Mouse (Mus musculus) left cerebral cortex, postnatal 10 days (tissue): ENCODE results near the gene Pgap3. TPM values are rescaled to one million over a fixed set of nuclear protein-coding genes. Genes with fewer than 3 reads are reported as not detected.

Experiments used
- DNase-seq, 2 experiments: peaks; one replicate each; pipeline ENCODE4 v3.0.0; 2021 to 2022; ENCODE audit warnings: low spot score in 2 of 2, mixed read lengths in 1 of 2; ENCODE audit errors: extremely low spot score in 1 of 2
- intact Hi-C: fragments of 180-260 bp; cut with DNase I; formaldehyde crosslinking; loops from one replicate; pipeline ENCODE4 v1.15.1; 2025
- total RNA-seq, 2 experiments: library from RNA; stranded (reverse); gene quantifications; 2 replicates each; pipeline ENCODE4 v1.2.3; 2021

Gene Pgap3
- total RNA-seq = 10 to 100 TPM in 1 of 2 experiments, 1 to 10 TPM in 1; 8.6 to 10.1 TPM

GRCm38 (mm10) chr11:98400161-98400726 lies at the start of gene Pgap3:
Pgap3 (minus strand) TSS chr11:98400490.
- intact Hi-C loops = no loop called here
- peak; percentile 85 to 92 for DNase-seq

DNA sequence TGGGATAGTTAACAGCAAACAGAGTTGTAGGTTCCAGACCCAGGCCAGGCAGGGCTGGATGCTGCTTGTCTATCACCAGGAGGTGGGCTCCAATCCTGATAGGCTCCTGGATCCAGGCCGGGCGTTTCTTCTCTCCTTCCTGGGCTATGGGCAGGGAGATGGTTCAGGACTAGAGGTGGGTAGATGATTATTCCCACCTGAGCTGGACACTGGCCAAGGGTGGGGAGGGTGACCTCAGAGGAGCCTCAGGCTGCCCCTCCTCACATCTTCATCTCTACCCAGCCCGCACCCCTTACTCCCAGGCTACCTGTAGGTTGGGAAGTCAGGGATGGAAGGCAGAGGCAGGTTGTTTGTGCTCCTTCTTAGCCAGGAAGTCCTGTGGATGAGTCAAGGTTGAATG lies 49.1 kb upstream of the Pgap3 start:
- no peak for DNase-seq
- intact Hi-C loops = no loop called here

DNA sequence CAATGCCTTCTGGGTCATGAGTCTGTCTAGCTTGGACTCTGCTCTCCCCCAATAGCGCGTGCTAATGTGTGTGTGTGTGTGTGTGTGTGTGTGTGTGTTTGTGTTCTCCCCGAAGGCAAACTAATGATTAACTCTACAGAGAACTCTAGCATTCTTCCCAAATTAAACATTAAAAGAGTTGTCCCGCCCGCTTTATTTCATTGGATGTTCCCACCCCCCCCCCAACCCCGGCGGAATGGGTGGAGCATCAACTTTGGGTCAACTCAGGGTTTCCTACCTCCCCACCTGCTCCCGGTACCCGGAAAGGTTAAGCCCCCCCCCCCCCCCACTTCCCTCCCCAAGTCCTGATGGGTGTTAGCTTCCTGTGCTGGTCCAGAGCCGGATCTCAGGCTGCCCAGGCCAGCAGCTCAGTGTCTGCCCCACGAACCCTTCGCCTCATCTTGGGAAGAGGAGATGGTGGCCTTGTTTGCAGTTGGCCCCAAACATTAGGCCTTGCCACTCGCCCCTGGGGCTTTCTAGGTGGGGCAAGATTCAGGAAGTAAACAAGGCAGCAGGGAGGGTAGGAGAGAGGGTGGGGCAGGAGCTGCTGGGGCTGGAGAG lies 48.0 kb upstream of the Pgap3 start:
- DNase-seq = no peak
- intact Hi-C loops = no loop called here

DNA sequence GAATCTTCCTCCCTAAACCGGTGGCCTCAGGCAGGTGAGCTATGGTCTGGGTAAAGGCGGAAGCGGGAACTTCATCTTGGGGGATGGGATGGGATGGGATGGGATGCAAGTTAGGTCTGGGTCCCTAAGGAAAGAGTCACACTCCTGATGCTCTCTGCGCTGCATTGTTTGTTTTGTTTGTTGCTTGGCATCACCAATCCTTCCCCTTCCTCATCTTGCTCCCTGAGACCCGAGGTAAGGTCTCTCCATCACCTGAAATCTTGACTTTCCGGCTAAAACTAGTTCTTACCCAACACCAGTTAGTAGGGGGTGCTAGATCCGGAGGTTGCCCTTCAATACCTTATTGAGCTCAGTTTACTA lies 47.2 kb upstream of the Pgap3 start:
- DNase-seq = no peak
- intact Hi-C loops = no loop called here

- DNase-seq = no peak
- intact Hi-C loops = no loop called here
Measured at GRCm38 (mm10) chr11:98446562-98447474, 46.5 kb upstream of the Pgap3 start.

DNA sequence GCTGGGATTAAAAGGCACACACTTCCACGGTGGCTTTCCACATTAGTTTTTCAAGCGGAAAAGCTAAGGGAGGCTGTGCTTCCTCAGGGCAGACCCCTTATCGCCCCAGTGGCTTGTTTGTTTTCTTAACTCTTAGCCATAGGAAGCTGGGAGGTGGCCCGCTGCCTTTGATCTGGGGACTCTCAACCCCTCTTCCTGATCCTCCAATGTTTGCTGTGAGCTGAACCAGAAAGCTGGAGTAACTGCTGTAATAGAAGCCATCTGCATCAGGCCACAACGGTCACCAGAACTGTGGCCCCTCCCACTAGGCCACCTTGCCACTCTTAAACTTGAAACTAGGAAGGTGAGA lies 45.9 kb upstream of the Pgap3 start, which contains the start of gene Grb7:
TSS of gene Grb7 (plus strand) at position 182 of the 349 bp plus-strand sequence.
- intact Hi-C loops = no loop called here
- no peak for DNase-seq

GRCm38 (mm10) chr11:98445679-98446078 lies 45.4 kb upstream of the Pgap3 start:
- intact Hi-C loops = no loop called here

DNA sequence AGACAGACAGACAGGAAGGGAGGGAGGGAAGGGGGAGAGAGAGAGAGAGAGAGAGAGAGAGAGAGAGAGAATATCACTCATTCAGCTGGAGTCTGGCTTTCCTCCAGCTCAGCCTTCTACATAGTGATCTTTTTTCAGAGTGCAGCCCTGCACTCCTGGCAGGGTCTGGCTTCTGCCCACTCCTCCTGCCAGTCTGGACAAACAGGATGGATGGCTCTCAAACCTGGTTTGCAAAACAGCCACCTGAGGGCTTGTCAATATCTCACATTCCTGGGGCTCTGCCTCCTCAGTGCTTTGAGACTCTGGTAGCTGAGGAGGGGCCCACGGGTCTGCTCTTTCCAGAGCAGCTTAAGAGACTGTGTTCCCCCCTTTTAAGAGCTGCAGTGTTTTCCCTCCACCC lies 44.9 kb upstream of the Pgap3 start:
- no peak for DNase-seq
- intact Hi-C loops = no loop called here

More at GRCm38 (mm10) chr11:98445679-98446078, 45.4 kb upstream of the Pgap3 start:
- DNase-seq = no peak

DNA sequence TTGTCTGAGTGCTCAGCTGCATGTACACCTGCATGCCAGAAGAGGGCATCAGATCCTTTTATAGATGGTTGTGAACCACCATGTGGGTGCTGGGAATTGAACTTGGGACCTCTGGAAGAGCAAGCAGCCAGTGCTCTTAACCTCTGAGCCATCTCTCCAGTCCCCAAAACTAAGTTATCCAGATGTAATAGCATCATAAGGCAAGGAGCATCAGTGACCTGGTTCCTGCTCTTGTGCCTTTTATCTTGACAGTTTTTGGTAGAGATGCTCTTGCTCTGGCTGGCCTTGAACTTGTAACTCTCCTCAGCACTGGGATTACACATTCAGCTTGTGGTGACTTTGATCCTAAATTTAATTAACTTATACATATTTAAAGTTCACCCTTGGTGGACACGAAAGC lies 43.4 kb upstream of the Pgap3 start:
- intact Hi-C loops = no loop called here

GRCm38 (mm10) chr11:98438331-98439158 lies 38.3 kb upstream of the Pgap3 start, which contains the start of gene Mien1:
Mien1 (minus strand) TSS chr11:98438991.
- peak; percentile 93 to 96 for DNase-seq
- intact Hi-C loops = loop anchor here (5.0 kb wide), 1 partner anchor 91 kb away; the partner anchor contains the start of gene Ppp1r1b

More for the DNA sequence above, 43.4 kb upstream of the Pgap3 start:
- no peak for DNase-seq

GRCm38 (mm10) chr11:98437441-98437840 lies 37.2 kb upstream of the Pgap3 start:
- peak in 1 of 2 experiments; percentile 22 for DNase-seq
- intact Hi-C loops = loop anchor here (5.0 kb wide), 1 partner anchor 90 kb away; the partner anchor contains the start of gene Ppp1r1b

DNA sequence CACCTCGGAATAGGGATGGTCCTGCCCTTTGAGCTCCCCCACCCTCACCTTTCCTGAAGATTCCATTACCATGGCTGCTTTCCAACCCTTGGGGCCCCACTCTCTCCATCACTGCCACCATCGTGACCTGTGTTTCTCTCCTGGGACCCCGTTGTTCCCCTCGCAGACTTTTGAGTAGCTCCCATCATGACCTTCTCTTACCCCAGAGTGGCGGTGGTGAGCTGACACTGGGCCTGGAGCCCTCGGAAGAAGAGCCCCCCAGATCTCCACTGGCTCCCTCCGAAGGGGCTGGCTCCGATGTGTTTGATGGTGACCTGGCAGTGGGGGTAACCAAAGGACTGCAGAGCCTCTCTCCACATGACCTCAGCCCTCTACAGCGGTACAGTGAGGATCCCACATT lies 35.4 kb upstream of the Pgap3 start:
- DNase-seq = peak in 1 of 2 experiments; percentile 17
- intact Hi-C loops = loop anchor here (5.0 kb wide), 1 partner anchor 88 kb away; the partner anchor contains the start of gene Ppp1r1b

DNA sequence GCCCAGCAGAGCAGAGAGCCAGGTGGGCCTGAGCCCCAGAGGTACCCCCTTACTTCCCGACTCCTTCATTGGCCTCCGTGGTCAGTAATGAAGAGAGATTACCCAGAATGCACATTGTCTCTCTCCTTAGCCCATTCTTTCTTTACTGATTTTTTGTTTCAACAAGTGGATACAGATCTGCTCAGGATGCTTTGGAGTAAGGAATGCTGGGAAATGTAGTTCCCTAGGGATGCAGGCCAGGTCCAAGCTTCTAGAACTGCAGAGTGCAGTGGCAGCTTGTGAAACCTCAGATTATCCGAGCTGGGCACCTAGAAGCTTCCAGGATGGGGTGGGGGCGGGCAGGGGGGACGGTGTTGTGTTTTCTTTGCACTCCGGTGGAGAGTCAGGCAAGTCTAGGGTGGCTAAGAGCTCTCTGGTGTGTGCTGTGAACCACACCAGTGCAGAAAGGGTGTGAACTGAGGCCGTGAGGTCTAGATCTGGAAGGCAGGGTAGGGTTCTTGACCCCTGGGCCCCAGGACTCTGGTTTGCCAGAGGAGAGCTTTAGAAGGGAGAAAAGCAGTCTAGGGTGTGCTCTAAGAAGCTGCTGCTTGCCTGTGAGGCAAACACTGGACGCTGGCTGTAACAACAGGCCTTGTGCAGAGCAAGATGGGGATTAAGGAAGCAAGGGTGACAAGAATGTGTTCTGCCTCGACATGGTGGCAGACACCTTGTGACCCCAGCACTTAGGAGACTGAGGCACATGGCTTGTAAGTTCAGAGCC lies 31.6 kb upstream of the Pgap3 start:
- intact Hi-C loops = no loop called here

DNA sequence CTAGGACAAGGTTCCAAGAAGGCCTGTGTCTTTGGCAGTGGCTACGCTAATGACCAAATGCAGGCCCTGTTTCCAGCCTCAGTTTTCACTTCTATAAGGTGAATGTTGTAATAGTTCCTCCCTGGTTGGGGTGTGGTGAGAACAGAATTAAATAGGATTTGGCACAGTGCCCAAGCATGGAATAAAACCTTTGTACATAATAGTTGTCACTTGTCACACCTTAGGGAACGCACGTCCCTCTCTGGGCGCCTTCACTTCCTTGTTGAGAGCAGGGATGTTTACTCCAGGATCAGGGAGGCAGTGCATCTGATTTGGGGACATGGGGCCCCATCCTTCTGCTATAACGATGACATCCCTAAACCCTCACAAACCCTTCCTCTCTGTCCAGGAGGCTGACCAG lies 28.1 kb upstream of the Pgap3 start:
- intact Hi-C loops = no loop called here
- DNase-seq = no peak

More for the DNA sequence above, 31.6 kb upstream of the Pgap3 start:
- DNase-seq = no peak

DNA sequence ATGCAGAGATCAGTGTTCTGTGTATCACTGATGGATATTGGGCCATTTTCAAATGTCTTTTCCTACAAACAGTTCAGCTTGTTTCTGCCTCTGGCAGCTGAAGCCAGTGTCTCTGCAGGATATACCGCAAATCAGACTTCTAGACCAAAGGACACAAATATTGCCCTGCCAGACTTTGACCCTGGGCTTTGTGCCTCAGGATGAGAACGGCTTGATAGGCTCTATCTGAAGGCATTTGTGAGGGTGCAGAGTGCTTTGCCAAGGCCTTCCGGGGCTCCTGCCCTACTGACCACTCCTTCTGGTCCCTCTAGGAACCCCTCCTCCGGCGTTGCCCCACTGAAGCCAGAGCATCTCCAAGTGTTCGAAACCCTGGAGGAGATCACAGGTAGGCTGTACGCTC lies 26.3 kb upstream of the Pgap3 start:
- intact Hi-C loops = no loop called here
- DNase-seq = no peak

DNA sequence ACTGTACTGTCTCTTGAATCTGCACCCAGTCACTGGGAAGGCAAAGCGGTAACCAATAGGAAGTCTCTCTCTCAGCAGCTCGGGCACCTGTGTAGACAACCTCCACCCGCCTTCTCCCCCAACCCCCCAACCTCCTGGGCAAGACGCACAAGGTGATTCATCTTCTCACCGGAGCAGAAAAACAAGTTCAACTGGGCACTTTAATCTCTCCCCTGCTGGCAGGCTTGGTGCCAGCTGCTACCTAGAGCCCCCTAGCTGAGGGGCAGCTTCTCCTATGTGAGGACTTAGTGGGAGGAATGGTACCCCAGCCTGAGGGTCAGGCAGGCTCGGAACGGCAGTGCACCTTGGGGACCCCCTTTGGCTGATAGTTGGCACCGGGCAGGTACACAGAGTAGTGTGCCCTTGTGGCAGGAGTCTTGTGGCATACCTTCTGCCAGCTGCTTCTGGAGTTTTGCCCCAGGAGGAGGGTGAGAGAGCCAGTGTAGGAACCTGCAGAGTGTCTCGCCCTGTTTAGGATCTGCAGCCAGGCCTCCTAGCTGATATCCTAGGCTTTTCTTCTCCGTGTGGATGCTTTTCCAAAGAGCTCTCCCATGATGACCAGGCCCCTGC lies 18.8 kb upstream of the Pgap3 start:
- intact Hi-C loops = no loop called here
- no peak for DNase-seq

DNA sequence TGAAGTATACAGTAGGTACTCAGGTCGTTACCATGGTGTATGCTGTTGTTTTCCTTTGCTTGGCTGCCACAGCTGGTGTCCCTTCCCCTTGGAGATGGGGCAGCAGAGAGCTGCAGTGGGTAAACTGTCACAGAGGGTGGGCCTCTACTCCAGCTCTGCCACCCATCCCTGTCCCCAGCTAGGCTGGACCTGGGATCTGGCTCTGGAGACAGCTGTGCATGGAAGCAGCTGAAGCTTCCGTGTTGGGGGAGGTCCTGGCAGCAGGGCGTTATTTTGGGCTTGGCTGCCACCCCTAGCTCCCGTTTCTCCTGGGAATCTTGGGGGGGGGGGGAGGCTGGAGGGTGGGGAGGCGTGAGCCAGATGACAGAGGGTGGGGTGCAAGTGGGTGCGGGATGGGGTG lies 18.0 kb upstream of the Pgap3 start:
- no peak for DNase-seq
- intact Hi-C loops = no loop called here

DNA sequence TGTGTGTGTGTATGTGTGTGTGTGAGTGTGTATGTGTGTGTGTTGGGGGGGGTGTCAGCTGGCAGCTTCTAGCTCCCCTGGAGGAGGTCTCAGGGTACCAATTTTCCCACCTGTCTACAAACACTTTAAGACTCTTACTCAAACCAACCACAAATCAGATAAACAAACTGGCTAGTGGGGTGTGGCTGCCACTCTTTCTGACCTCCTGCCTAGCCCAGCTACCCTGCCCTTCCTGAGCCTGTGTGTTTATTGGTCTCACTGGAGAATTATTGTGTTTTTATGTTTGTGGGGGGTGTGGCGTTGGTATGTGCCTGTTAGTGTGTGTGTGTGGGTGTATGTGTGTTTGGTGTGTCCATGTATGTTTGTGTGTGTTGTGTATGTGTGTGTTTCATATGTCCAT lies 16.8 kb upstream of the Pgap3 start:
- no peak for DNase-seq
- intact Hi-C loops = no loop called here
